Mouse (Mus musculus) testis, adult 2 months (tissue): ENCODE measurements around the gene Clnk. TPM values are rescaled to one million over a fixed set of nuclear protein-coding genes. Genes with fewer than 3 reads are reported as not detected.

Experiments used
- H3K27ac ChIP-seq: fragments of 200-500 bp; 2 replicates; pipeline ENCODE4 v1.5.1; 2012; ENCODE audit warnings: low read depth, low read length; ENCODE audit not compliant: control insufficient read depth, insufficient read depth
- H3K27me3 ChIP-seq: fragments of 200-500 bp; 2 replicates; pipeline ENCODE4 v1.6.1; 2012; ENCODE audit warnings: mild to moderate bottlenecking, low read length, moderate library complexity; ENCODE audit not compliant: control insufficient read depth, insufficient read depth
- H3K36me3 ChIP-seq: fragments of 200-500 bp; 2 replicates; pipeline ENCODE4 v1.6.1; 2012; ENCODE audit warnings: mild to moderate bottlenecking, low read length; ENCODE audit not compliant: control insufficient read depth, insufficient read depth
- H3K4me1 ChIP-seq: fragments of 200-500 bp; 2 replicates; pipeline ENCODE4 v1.6.1; 2012; ENCODE audit warnings: low read length; ENCODE audit not compliant: control insufficient read depth, insufficient read depth
- H3K4me3 ChIP-seq: fragments of 200-500 bp; 2 replicates; pipeline ENCODE4 v1.5.1; 2012; ENCODE audit warnings: low read depth, mild to moderate bottlenecking, low read length, moderate library complexity, mixed read lengths; ENCODE audit not compliant: control insufficient read depth
- CTCF ChIP-seq: fragments of 200-500 bp; IDR thresholded peaks from 2 replicates; pipeline ENCODE4 v1.5.1; 2012; ENCODE audit warnings: low read depth, mild to moderate bottlenecking, inconsistent platforms, low read length, moderate library complexity; ENCODE audit not compliant: control insufficient read depth, insufficient read depth, insufficient replicate concordance
- POLR2A ChIP-seq: fragments of 200-500 bp; IDR thresholded peaks from 2 replicates; pipeline ENCODE4 v1.6.1; 2012; ENCODE audit warnings: low read depth, mild to moderate bottlenecking, inconsistent platforms, low read length, moderate library complexity; ENCODE audit not compliant: control insufficient read depth
- polyA plus RNA-seq: library from polyadenylated mRNA; depleted of rRNA; stranded (reverse); fragments of >200 nt; gene quantifications from 2 replicates; pipeline ENCODE4 v1.2.3, GENCODE M21; 2012

Clnk gene
- polyA plus RNA-seq, 1 experiment = 1.6 TPM

- H3K27me3 ChIP-seq = no peaks in the 10 kb centered on the region
- no peak for TF ChIP-seq CTCF
- H3K36me3 ChIP-seq = no peaks in the 10 kb centered on the region
- H3K4me3 ChIP-seq = no peak overlapping the region
- no peaks in the 10 kb centered on the region for H3K4me1 ChIP-seq
- H3K27ac ChIP-seq = no peak overlapping the region
Measured at GRCm38 (mm10) chr5:38881728-38882620, 5.4 kb upstream of the Clnk start.

- Histone ChIP-seq H3K4me1 (no peaks in the 10 kb centered on the region), H3K27ac (no peak overlapping the region), H3K27me3 (no peaks in the 10 kb centered on the region), H3K36me3 (no peaks in the 10 kb centered on the region), H3K4me3 (no peak overlapping the region)
- TF ChIP-seq CTCF (no peak), POLR2A (no peak)
Measured at GRCm38 (mm10) chr5:38881416-38881727, 4.8 kb upstream of the Clnk start.

GRCm38 (mm10) chr5:38879989-38880706, 3.5 kb upstream of the Clnk start:
- no peak overlapping the region for H3K27ac ChIP-seq
- no peak for TF ChIP-seq CTCF
- no peak for TF ChIP-seq POLR2A
- H3K36me3 ChIP-seq = no peaks in the 10 kb centered on the region
- H3K27me3 ChIP-seq = no peaks in the 10 kb centered on the region
- H3K4me1 ChIP-seq = no peaks in the 10 kb centered on the region
- H3K4me3 ChIP-seq = no peak overlapping the region

- Histone ChIP-seq H3K4me1 (peaks cover 2% of the 10 kb centered on the region), H3K4me3 (no peak overlapping the region), H3K27ac (no peak overlapping the region), H3K36me3 (no peaks in the 10 kb centered on the region), H3K27me3 (no peaks in the 10 kb centered on the region)
- TF ChIP-seq POLR2A (no peak), CTCF (no peak)
Measured at GRCm38 (mm10) chr5:38875403-38875802, 1.2 kb downstream of the Clnk start.

- H3K4me1 ChIP-seq = peaks cover 3% of the 10 kb centered on the region
- no peak overlapping the region for H3K27ac ChIP-seq
- no peak overlapping the region for H3K4me3 ChIP-seq
- no peak for TF ChIP-seq POLR2A
- no peak for TF ChIP-seq CTCF
- no peaks in the 10 kb centered on the region for H3K36me3 ChIP-seq
- H3K27me3 ChIP-seq = no peaks in the 10 kb centered on the region
Measured at GRCm38 (mm10) chr5:38874931-38875330, 1.7 kb downstream of the Clnk start.

GRCm38 (mm10) chr5:38872906-38873305, 3.7 kb downstream of the Clnk start:
- Histone ChIP-seq H3K27ac (no peak overlapping the region), H3K36me3 (no peaks in the 10 kb centered on the region), H3K27me3 (no peaks in the 10 kb centered on the region), H3K4me3 (no peak overlapping the region), H3K4me1 (peaks cover 3% of the 10 kb centered on the region)
- no peak for TF ChIP-seq POLR2A
- TF ChIP-seq CTCF = no peak

- Histone ChIP-seq H3K27ac (no peak overlapping the region), H3K4me3 (no peak overlapping the region), H3K27me3 (no peaks in the 10 kb centered on the region), H3K4me1 (peaks cover 3% of the 10 kb centered on the region), H3K36me3 (no peaks in the 10 kb centered on the region)
- TF ChIP-seq POLR2A = no peak
- TF ChIP-seq CTCF = no peak
Measured at GRCm38 (mm10) chr5:38871591-38871990, 5.0 kb downstream of the Clnk start.
